Mouse (Mus musculus) neural tube, embryonic 14.5 days (tissue): ENCODE measurements around the gene Krtap2-4. TPM values are rescaled to one million over a fixed set of nuclear protein-coding genes. Genes with fewer than 3 reads are reported as not detected.
"Not testable (repeated sequence)": the region's sequence is repeated elsewhere in the genome, so short reads cannot be mapped to it uniquely, and the experiment has no call there.

ENCODE experiments used
- ATAC-seq: fragments of 200-750 bp; cut with Nextera tagmentation; 2 replicates; pipeline ENCODE4 v1.8.0; 2017; ENCODE audit warnings: low read depth, mild to moderate bottlenecking, moderate TSS enrichment, moderate library complexity
- H3K27ac ChIP-seq: fragments of 300-500 bp; sonication (generic); 2 replicates; pipeline ENCODE4 v1.5.1; 2014; ENCODE audit warnings: low read depth, mild to moderate bottlenecking, control low read depth, low read length, moderate library complexity, mixed read lengths
- H3K27me3 ChIP-seq: fragments of 300-500 bp; sonication (generic); 2 replicates; pipeline ENCODE4 v1.6.1; 2014; ENCODE audit warnings: low read length; ENCODE audit not compliant: control insufficient read depth, insufficient read depth
- H3K36me3 ChIP-seq: fragments of 300-500 bp; sonication (generic); 2 replicates; pipeline ENCODE4 v1.6.1; 2014; ENCODE audit warnings: low read length, mixed read lengths; ENCODE audit not compliant: control insufficient read depth, insufficient read depth
- H3K4me1 ChIP-seq: fragments of 300-500 bp; sonication (generic); 2 replicates; pipeline ENCODE4 v1.6.1; 2014; ENCODE audit warnings: low read length; ENCODE audit not compliant: control insufficient read depth, insufficient read depth
- H3K4me2 ChIP-seq: fragments of 300-500 bp; sonication (generic); 2 replicates; pipeline ENCODE4 v1.6.1; 2014; ENCODE audit warnings: mild to moderate bottlenecking, low read depth, low read length, control low read depth
- H3K4me3 ChIP-seq: fragments of 300-500 bp; sonication (generic); 2 replicates; pipeline ENCODE4 v1.5.1; 2014; ENCODE audit warnings: low read depth, low read length, control low read depth, mixed read lengths
- H3K9ac ChIP-seq: fragments of 300-500 bp; sonication (generic); replicated peaks from 2 replicates; pipeline ENCODE4 v1.6.1; 2014; ENCODE audit warnings: low read depth, mild to moderate bottlenecking, control low read depth, low read length, mixed read lengths
- H3K9me3 ChIP-seq: fragments of 300-500 bp; sonication (generic); 2 replicates; pipeline ENCODE4 v1.6.1; 2016; ENCODE audit warnings: low read length; ENCODE audit not compliant: control insufficient read depth
- WGBS: fragments of 180-500 bp; shearing (Covaris S2); extraction: QIAGEN DNeasy Blood & Tissue Kit; methylation state at CpG from one replicate; pipeline ENCODE4 v1.1.7; 2014; 5-methylcytosine and 5-hydroxymethylcytosine counted together
- polyA plus RNA-seq: library from polyadenylated mRNA; unstranded; fragments of >200 nt; fragmentation: Nextera tagmentation; extraction: Ambion mirVana; gene quantifications from 2 replicates; pipeline ENCODE4 v1.2.1, GENCODE M21; 2014

The Krtap2-4 gene
- polyA plus RNA-seq, 1 experiment from 2014 or later, result not detected

GRCm38 (mm10) chr11:99640926-99641325 is 26.3 kb upstream of the Krtap2-4 start:
- H3K9me3 ChIP-seq, result no peaks in the 10 kb centered on the region
- 60% methylated on average over 1 of the region's 1 CpGs for WGBS
- no peaks in the 10 kb centered on the region for H3K4me1 ChIP-seq
- H3K9ac ChIP-seq, result no peak overlapping the region
- H3K27ac ChIP-seq, result no peak overlapping the region
- no peak overlapping the region for H3K4me2 ChIP-seq
- H3K27me3 ChIP-seq, result no peaks in the 10 kb centered on the region
- no peak overlapping the region for H3K4me3 ChIP-seq
- no peak for ATAC-seq
- no peaks in the 10 kb centered on the region for H3K36me3 ChIP-seq

DNA sequence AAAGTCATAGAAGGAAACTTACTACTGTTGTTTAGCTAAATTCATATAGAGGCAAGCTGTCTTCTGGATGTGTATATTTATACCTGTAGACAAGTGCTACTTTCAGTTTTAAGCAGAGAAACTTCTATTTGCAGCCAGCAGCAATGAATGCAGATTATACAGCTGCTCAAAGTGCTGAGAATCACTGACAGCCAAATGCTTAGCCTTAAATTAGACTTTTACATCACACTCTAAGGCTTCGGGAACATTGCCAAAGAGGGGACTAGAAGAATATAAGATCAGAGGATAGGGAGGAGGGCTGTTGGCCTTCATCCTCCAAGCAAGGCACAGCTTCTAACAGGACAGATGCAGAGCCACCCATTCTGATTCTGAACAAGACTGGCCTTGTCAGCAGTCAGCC is 22.4 kb upstream of the Krtap2-4 start:
- Histone ChIP-seq H3K36me3 (no peaks in the 10 kb centered on the region), H3K27ac (no peak overlapping the region), H3K4me2 (no peak overlapping the region), H3K9me3 (no peaks in the 10 kb centered on the region), H3K27me3 (no peaks in the 10 kb centered on the region), H3K4me3 (no peak overlapping the region), H3K4me1 (no peaks in the 10 kb centered on the region), H3K9ac (no peak overlapping the region)
- ATAC-seq, result no peak
- 74% methylated on average over 1 of the region's 1 CpGs for WGBS

DNA sequence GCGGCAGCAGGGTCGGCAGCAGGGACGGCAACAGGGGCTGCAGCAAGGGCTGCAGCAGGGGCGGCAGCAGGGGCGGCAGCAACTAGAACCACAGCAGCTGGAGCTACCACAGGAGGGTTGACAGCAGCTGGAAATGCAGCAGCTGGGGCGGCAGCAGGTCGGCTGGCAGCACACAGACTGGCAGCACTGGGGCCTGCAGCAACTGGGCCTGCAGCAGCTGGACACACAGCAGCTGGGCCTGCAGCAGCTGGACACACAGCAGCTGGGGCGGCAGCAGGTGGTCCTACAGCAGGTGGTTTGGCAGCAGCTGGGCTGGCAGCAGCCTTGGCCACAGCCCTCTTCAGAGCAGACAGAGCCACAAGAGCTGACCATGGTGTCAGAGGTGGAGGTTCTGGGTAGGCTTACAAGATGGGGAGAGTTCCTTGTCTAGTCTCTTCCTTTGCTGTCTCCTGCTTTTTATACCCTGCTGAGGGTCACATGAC is 20.0 kb upstream of the Krtap2-4 start, which contains the start of gene Krtap4-2:
Gene Krtap4-2 (minus strand): TSS at position 432 of the 482 bp plus-strand sequence.
- Histone ChIP-seq H3K4me2 (no peak within 1 kb of the TSS), H3K27ac (no peak within 1 kb of the TSS), H3K9ac (no peak within 1 kb of the TSS), H3K36me3 (no peaks in the 10 kb centered on the region), H3K9me3 (no peaks in the 10 kb centered on the region), H3K4me1 (no peaks in the 10 kb centered on the region), H3K27me3 (no peaks in the 10 kb centered on the region), H3K4me3 (no peak within 1 kb of the TSS)
- WGBS, result 45% methylated on average over 7 of the region's 8 CpGs
- no peak for ATAC-seq

DNA sequence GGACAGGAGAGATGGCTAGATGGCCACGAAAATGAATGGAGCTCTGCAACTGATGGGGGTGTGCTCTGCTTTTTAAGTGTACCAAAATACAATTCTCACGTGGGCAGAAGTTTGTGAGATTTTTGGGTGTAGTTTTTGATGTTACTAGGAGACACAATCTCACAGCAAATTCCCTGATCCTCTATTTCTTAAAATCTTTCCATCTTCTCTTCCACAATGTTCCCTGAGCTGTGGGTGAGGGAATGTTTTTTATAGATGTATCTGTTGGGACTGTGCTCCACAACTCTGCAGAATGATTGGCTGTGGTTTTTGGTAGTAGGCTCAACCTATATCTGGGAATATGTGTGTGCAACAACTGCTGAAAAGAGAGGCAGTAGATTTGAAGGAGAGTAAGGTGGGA is 18.6 kb upstream of the Krtap2-4 start:
- Histone ChIP-seq H3K9me3 (no peaks in the 10 kb centered on the region), H3K9ac (no peak overlapping the region), H3K4me3 (no peak overlapping the region), H3K36me3 (no peaks in the 10 kb centered on the region), H3K27ac (no peak overlapping the region), H3K4me2 (no peak overlapping the region), H3K4me1 (no peaks in the 10 kb centered on the region), H3K27me3 (no peaks in the 10 kb centered on the region)
- no peak for ATAC-seq
- WGBS, result 72% methylated on average over 2 of the region's 2 CpGs

DNA sequence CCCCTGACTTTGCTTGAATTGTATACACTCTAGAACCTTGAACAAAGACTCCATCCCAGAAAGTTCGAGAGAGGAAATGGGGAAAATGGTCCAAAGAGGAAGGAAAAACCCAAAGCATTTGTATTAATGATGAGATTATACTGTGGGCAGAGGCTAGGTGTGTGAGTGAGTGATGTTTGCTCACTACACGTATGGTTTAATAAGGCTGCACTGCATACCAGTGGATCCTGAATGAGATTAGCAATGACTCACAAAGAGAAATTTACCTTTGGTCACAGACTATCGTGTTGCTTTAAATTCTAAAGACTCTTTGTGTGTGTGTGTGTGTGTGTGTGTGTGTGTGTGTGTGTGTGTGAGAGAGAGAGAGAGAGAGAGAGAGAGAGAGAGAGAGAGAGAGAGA is 16.2 kb upstream of the Krtap2-4 start:
- 89% methylated on average over 3 of the region's 3 CpGs for WGBS
- H3K9me3 ChIP-seq, result no peaks in the 10 kb centered on the region
- no peak overlapping the region for H3K4me2 ChIP-seq
- H3K27ac ChIP-seq, result no peak overlapping the region
- no peaks in the 10 kb centered on the region for H3K27me3 ChIP-seq
- no peak for ATAC-seq
- H3K4me1 ChIP-seq, result no peaks in the 10 kb centered on the region
- no peaks in the 10 kb centered on the region for H3K36me3 ChIP-seq
- H3K9ac ChIP-seq, result no peak overlapping the region
- H3K4me3 ChIP-seq, result no peak overlapping the region

GRCm38 (mm10) chr11:99628138-99628537 is 13.5 kb upstream of the Krtap2-4 start, which contains the start of gene Krtap4-1:
Gene Krtap4-1 (minus strand): TSS chr11:99628238.
- ATAC-seq, result no peak
- Histone ChIP-seq H3K27ac (no peak within 1 kb of the TSS), H3K4me3 (no peak within 1 kb of the TSS)

GRCm38 (mm10) chr11:99620335-99620734 is 5.7 kb upstream of the Krtap2-4 start, which contains the start of gene Gm11562:
Gene Gm11562 (minus strand): TSS chr11:99620435.
- Histone ChIP-seq H3K4me2 (no peak within 1 kb of the TSS), H3K27me3 (no peaks in the 10 kb centered on the region), H3K9me3 (no peaks in the 10 kb centered on the region), H3K4me3 (no peak within 1 kb of the TSS), H3K9ac (no peak within 1 kb of the TSS), H3K4me1 (no peaks in the 10 kb centered on the region), H3K27ac (no peak within 1 kb of the TSS), H3K36me3 (no peaks in the 10 kb centered on the region)
- no peak for ATAC-seq
- 96% methylated on average over 2 of the region's 2 CpGs for WGBS

More at GRCm38 (mm10) chr11:99628138-99628537, 13.5 kb upstream of the Krtap2-4 start, which contains the start of gene Krtap4-1:
- 87% methylated on average over 4 of the region's 4 CpGs for WGBS
- no peaks in the 10 kb centered on the region for H3K27me3 ChIP-seq
- no peak within 1 kb of the TSS for H3K9ac ChIP-seq
- no peak within 1 kb of the TSS for H3K4me2 ChIP-seq
- H3K36me3 ChIP-seq, result no peaks in the 10 kb centered on the region
- no peaks in the 10 kb centered on the region for H3K4me1 ChIP-seq
- H3K9me3 ChIP-seq, result no peaks in the 10 kb centered on the region

GRCm38 (mm10) chr11:99610089-99610488 is 4.6 kb downstream of the Krtap2-4 start, which contains the start of gene Gm11937:
Gene Gm11937 (minus strand): TSS chr11:99610189.
- 79% methylated on average over 1 of the region's 2 CpGs for WGBS
- not testable (repeated sequence) for H3K4me3 ChIP-seq, H3K4me1 ChIP-seq, H3K4me2 ChIP-seq, H3K9me3 ChIP-seq, ATAC-seq, H3K36me3 ChIP-seq, H3K27ac ChIP-seq, H3K27me3 ChIP-seq, H3K9ac ChIP-seq

DNA sequence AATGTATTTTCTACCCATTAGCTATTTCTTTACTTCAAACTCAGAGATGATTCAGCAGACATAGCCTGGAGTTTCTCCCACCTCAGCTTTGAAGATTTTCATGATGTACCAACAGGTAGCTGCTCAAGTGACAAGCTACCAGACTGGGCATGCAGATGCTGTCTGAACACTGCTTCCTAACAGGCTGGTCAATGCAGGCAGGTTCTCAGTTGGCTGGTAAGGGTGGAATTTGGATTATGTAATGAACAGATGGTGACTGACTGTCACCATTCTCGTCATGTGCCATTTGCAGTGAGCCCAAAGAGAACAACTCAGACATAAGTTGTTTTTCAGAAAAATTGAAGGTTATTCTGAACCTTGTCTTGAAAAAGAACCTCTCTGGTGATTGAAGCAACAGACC is 5.5 kb downstream of the Krtap2-4 start:
- Histone ChIP-seq H3K9me3 (no peaks in the 10 kb centered on the region), H3K9ac (no peak overlapping the region), H3K4me2 (no peak overlapping the region), H3K36me3 (no peaks in the 10 kb centered on the region), H3K4me3 (no peak overlapping the region), H3K27me3 (no peaks in the 10 kb centered on the region), H3K4me1 (no peaks in the 10 kb centered on the region), H3K27ac (no peak overlapping the region)
- no peak for ATAC-seq
- 81% methylated on average over 1 of the region's 1 CpGs for WGBS
